Mouse (Mus musculus) urinary bladder, postnatal 10 days (tissue): ENCODE data around the gene Thoc5.
A peak's percentile ranks its signal among the peaks of the same experiment; 100 is the strongest.

ENCODE experiments used
- DNase-seq: peaks from one replicate; pipeline ENCODE4 v3.0.0; 2022; ENCODE audit warnings: low spot score

The Thoc5 gene

DNA sequence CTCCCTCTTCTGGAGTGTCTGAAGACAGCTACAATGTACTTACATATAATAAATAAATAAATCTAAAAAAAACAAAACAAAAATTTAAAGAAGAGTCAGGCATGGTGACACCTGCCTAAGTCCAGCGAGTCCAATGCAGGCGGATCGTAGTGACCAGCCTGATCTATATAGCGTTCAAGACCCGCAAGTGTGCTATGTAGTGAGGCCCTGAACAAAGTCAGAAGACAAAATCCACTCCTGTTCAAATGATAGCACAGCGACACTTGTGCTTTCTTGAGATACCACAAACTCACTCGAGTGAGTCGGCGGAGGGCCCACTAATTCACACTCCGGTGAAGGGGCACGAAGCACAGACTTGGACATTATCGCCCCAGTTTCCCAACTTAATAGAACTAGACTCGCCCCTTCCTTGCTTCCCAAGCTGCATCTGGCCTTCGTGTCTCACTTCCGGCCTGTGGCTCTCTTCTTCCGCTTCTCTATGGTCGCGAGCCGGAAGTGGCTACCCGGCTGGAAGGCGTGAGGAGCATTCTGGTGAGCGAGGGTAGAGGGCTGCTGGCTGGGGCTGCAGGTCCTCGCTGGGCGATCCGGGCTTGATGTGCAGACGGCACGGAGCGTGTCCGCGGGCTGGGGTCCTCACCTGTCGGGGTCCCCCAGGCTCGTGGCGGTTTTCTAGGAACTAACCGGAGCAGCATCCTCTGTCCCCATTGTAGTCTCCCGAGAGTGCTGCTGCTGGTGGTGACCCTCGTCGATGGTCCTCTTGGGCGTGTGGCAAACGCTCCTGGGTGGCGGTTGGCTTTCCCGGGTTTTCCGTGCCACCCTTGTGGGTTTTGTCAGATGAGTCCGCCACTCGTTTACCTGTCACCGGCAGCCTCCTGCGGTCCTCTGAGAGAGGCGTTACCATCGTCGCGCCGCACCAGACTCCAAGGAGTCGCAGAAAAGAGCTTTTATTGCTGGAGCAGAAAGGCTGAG is at the start of gene Thoc5:
Gene Thoc5, plus strand, starts transcription at position 473 of the 969 bp plus-strand sequence.
- DNase-seq: peak; percentile 30

- peak; percentile 10 for DNase-seq
Observed at GRCm38 (mm10) chr11:4848483-4849248, 46.5 kb upstream of the Thoc5 start.

DNA sequence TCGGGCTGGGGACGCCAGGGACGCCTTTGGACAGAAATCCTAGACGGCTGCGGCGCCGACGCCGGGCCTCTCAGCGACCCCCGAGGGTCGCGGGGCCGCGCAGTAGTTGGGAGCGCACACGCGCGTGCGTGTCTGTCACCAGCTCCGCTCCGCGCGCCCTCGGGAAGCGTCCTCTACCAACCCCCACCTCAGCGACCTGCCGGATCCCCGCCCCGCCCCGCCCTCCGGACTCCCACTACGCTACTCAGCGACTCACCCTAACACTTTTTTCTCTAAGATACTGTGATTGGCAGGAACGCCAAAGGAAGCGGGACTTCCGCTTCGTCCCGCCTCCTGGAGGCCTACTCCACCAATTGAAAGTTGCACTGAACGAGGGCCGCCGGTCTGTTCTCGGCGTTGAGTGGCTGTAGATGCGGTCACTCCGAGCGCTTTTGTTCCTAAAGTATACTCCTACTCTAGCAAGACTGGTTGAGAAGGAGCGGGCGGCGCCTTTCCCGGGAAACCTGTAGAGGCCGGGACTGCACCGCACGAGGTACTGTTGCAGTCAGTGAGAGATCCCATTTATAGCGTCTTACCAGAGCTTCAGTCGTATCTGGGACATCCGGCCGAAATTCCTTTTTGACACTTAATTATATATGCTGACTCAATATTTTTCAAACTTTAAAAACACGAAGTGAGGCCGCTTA is 45.7 kb upstream of the Thoc5 start, which contains the start of gene Nf2:
Gene Nf2, minus strand, starts transcription at position 279 of the 686 bp plus-strand sequence.
- peak; percentile 85 for DNase-seq

GRCm38 (mm10) chr11:4850404-4850803 is 44.7 kb upstream of the Thoc5 start:
- no peak for DNase-seq

DNA sequence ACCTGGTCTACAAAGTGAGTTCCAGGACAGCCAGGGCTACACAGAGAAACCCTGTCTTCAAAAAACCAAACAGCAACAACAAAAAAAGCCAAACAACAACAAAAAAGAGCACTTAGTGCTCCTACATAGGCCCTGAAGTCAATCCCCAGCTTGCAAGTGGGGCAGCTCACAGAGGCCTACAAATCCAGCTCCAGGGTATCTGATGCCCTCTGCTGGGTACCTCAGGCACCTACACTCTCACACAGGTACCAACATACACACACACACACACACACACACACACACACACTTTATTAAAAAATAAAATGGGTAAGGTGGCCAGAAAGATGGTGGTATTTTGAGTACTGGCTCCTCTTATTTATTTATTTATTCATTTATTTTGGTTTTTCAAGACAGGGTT is 42.1 kb upstream of the Thoc5 start:
- no peak for DNase-seq

GRCm38 (mm10) chr11:4854181-4854580 is 40.9 kb upstream of the Thoc5 start:
- no peak for DNase-seq

DNA sequence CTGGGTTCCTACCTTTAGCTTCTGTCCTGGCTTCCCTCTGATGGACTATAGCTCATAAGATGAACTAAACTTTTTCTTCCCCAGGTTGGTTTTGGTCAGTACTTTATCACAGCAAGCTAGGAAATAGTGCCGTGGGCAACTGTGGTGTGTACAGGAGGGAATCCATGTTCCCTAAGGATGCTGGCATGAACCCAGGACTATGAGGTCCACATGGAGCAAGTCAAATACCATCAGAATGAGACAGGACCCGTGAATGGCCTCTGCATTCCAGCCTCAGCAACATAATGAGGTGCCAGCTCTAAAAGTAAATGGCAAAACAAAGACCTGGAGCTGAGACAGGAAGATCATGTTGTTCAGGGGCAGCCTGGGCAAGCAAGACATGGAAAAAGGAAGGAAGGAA is 36.7 kb upstream of the Thoc5 start:
- DNase-seq: no peak

GRCm38 (mm10) chr11:4860986-4861385 is 34.1 kb upstream of the Thoc5 start:
- DNase-seq: no peak

DNA sequence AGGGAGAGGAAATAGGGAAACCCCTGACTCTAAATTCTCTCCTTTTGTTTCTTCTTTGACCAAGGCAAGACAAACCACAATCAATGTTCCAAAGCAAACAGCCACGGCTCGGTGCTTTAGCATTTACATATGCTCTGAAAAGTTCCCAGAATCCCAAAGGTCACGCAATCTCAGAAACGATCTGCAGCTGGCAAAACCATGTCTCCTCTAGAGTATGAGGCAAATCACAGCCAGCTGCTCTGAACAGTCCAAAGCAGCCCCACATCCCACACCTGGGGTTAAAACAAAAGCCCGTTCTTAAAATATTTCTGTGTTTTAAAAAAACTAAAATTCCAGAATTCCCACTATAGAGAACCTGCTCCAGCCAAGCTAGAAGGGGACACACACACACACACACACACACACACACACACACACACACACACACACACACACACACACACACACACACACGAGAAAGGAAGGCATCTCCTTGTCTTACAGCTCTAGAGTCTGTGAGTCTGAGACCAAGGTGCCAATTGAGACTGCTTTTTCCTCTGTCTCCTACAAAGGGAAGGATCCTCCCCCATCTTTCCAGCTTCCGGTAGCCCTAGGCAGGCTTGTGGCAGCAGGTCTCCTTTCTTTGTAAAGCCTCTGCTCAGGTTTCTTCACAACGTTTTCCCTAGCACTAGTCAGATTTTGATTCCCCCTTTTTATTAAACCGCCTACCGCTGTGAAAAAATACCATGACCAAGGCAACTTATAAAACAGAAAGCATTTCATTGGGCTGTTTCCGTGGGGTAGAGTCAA is 33.1 kb upstream of the Thoc5 start:
- no peak for DNase-seq

DNA sequence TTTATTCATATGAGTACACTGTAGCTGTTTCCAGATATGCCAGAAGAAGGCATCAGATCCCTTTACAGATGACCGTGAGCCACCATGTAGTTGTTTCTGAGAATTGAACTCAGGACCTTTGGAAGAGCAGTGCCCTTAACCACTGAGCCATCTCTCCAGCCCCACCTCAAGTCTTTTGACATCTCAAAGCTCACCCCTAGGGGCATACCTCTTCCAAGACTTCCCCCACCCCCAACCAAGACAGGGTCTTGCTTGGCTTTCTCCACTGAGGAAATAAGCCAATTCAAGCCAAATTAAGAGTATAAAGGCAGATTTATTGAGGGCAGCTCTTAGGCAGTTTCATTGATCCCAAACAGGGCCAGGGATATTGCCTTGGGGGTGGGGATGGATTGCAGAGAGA is 32.4 kb upstream of the Thoc5 start:
- no peak for DNase-seq

- DNase-seq: no peak
Observed at GRCm38 (mm10) chr11:4865645-4866251, 29.4 kb upstream of the Thoc5 start.

DNA sequence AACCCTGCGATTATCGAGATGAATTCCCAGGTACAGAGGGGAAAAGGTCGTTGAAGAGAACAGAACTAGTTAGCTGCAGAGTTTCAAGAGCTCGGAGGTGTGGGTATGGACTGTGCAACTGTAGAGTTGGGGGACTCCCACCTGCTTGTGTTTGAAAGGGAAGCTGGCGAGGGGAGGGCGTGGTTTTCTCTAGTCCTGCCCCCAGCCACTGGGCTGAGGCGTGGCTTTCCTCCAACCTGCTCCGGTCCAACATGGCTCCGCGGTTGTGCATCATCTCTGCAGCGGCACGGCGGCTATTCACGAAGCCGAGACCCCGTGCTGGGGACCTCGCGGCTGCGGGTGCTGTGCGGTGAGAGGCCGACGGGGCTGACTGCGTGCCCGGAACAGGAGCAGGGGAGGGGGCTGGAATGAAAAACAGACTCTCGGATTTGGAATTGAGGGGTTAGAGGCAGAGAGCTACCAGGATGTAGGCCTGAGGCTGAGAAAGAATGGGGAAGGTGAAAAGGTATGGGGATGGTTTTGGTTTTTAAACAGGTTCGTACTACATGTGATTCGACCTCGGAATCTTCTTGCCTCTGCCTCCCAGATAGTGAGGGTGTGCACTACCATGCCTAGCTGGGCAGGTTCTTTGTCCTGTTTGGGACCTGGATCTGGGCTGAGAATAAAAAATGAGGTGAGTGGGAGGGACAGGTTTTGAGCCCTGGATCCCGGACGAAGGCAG is 21.2 kb upstream of the Thoc5 start, which contains the start of gene Nipsnap1:
Gene Nipsnap1, plus strand, starts transcription at position 197 of the 721 bp plus-strand sequence.
- DNase-seq: no peak

DNA sequence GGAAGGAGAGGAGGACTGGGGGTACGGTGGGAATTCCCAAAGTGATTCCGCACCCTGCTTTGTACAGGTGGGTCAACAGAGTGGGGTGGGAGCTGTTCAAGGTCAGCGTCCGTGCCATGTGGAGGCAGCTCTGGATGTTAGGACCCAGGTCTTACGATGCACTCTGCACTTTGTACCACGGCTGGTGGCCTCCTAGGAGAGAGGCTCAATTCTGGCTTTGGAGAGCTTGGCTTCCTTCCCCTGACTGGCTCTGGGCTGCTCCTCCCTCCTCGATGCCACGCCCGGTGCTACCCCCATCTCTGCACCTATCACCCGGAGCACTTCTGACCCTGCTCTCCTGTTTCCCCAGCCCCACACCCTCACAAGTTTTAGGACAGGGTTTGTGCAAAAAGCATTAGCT is 20.6 kb upstream of the Thoc5 start:
- DNase-seq: no peak

DNA sequence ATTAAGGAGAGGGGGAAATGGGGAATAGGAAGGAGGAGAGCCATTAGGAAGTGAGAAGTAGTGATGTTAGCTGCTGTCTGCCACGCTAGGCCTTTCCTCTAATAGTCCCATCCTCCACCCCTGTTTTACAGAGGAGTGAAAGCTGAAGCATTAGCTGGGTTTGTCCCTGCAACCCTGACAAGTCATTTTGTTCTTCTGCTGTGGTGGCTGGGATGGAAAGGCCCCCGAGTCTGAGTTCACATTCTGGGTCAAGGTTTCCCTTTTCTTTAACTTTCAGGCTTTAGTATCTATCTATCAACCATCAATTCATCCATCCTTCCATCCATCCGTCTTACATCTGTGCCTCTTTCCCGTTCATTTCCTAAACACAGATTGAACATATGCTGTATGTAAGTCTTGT is 14.0 kb upstream of the Thoc5 start:
- no peak for DNase-seq

GRCm38 (mm10) chr11:4882892-4883627 is 12.1 kb upstream of the Thoc5 start:
- no peak for DNase-seq

- DNase-seq: no peak
Observed at GRCm38 (mm10) chr11:4885385-4885903, 9.7 kb upstream of the Thoc5 start.

GRCm38 (mm10) chr11:4886987-4887386 is 8.1 kb upstream of the Thoc5 start:
- no peak for DNase-seq

DNA sequence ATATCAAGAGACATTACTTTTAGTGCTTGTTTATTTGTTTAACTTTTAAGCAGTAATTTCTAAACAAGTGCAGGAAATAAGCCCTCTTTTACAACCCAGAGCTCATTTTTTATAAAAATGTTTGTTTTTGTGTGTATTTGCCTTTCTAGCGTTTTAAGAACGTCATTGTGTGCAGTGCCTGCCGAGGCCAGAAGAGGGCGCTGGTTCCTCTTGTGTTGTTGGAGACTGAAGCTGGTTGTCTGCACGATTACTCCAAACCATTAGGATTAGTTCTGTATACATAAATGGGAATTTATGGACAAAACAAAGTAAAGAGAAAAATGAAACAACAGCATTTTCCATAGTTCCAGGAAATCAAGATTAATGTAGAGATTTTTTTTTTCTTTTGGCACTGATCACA is 5.3 kb downstream of the Thoc5 start:
- no peak for DNase-seq

DNA sequence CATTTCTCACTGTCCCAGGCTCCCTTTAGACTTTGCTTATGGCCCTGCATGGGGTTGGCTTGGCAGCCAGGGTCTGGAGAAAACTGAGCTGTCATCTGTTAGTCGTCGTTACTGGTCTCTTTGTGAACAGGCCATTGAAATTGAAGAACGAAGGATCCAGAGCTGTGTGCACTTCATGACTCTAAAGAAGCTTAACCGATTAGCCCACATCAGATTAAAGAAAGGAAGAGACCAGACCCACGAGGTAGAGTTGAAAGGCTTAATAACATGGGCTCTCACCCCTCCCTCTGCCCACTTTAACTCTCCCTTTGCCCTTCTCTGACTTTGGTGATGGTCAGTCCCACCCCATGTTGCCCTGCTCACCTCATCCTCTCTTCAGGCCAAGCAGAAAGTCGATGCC is 6.8 kb downstream of the Thoc5 start:
- no peak for DNase-seq
